Mouse (Mus musculus): ENCODE measurements around the gene Psme2.

GRCm38 (mm10) chr14:55596036-55596690 is 5.2 kb upstream of the Psme2 start:
- TF ChIP-seq GATA1 (IDR thresholded peaks at IDR 0.05; ENCODE audit: borderline replicate concordance, low read length) (no peak), FLI1 (IDR thresholded peaks at IDR 0.05; ENCODE audit: low read length) (no peak)

Measured in megakaryocyte, embryonic 14.5 days (primary cell).